Mouse (Mus musculus): ENCODE results near the gene Zfp319.
A peak's percentile ranks its signal among the peaks of the same experiment; 100 is the strongest.

The Zfp319 gene

GRCm38 (mm10) chr8:95351461-95351860 lies 19.7 kb upstream of the Zfp319 start:
- DNase-seq (ENCODE audit: low spot score in 2 of 2) = peak in 1 of 2 experiments; percentile 28

DNA sequence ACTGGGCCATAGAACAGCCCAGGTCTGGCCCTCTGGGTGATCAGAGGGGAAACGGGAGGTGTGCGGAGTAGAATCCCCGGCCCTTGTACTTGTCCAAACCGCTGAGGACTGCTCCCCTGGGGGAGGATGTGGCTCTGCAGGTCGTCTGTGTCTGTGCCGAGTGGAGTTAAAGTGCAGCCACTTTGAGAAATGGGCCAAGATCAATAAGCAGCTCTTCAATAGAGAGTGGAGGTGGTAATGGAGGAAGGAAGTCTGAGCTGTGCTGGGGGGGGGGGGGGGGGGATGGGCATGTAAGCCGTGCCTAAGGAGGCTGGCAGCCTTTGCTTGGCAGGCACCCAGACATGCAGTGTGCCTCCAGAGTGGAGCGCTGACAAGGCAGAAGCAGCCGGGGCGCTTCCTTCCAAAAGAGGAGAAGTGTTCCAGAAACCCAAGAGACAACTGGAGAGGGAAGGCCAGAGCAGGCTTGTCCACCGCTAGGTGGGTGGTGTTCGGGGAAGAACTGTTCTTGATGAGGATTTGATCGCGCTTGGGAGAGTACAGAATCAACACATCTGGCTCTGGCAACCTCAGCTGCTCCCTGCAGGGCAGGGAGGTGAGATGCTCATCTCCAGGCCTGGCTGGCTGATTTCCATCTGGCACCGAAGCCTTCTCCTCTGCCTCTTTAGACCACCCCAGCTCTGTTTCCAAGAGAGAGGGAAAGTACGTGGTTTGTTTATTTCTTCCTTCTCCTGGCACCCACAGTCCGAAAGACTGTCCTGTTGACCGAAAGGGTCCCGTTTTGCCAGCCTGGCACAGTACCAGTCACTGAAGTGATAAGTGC lies 17.3 kb upstream of the Zfp319 start:
- DNase-seq (ENCODE audit: low spot score in 2 of 2) = peak; percentile 78 to 83

- DNase-seq (ENCODE audit: low spot score in 2 of 2) = no peak
Observed at GRCm38 (mm10) chr8:95348356-95348755, 16.6 kb upstream of the Zfp319 start.

DNA sequence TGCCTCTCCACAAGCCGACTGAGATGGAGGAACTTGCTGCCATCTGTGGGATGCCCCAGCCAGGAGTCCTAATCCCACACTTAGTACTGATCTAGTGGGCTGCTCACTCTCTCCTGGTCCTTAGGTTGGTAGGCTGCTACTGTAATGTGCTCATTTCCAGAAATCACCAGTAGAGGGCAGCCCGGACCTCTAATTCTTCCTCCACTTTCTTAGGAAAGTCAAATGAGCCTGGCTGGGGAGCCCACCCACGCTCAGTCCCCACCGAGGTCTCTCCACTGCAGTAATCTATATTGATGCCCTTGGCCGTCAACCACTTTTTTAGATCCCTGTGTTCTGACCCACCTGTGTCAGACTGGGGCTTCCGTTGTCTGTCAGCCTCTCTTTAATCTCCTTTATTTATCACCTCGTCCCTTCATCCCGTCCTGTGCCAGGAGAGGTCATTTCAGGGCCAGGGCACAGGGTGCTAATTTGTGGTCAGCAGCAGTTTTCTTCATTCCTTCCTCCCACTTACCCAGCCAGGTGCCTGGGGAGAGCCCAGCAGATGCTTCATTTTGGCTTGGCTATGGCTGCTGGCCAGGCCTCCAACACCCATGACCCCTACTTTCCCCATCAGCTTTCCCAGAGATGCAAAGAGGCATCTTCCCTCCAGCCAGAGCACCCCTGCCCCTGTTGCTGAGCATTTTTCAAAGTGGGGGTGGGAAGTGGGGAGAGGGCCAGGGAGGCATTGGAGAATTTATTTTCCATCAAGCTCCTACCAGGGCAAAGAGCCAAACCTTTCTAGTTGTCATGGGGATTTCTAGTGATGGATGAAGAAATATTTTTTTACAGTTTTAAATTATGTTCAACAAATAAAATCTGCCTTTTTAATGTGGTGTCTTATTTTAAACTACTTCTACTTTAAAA lies 15.1 kb upstream of the Zfp319 start:
- peak; percentile 84 to 87 for DNase-seq (ENCODE audit: low spot score in 2 of 2)

GRCm38 (mm10) chr8:95344668-95345067 lies 12.9 kb upstream of the Zfp319 start:
- DNase-seq (ENCODE audit: low spot score in 2 of 2) = no peak

GRCm38 (mm10) chr8:95341721-95342120 lies 10.0 kb upstream of the Zfp319 start:
- no peak for DNase-seq (ENCODE audit: low spot score in 2 of 2)

DNA sequence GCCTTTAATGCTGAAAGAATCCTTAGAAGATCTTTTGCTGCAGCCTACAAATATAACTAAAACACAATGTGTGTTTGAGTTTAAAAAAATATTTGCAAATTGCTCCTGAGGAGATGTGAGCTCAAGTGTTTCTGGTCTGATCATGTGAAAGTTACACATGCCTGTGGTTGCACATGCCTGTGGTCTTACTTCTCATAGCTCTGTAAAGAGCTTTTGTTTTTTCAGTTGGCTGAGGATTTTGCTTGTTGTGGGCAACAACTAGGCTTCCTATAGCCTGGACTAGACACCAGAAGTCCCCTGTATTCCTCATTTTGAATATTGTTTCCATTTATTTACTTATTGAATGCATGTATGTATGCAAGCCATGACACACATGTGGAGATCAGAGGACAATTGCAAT lies 4.6 kb upstream of the Zfp319 start:
- no peak for DNase-seq (ENCODE audit: low spot score in 2 of 2)

- no peak for DNase-seq (ENCODE audit: low spot score in 2 of 2)
Observed at GRCm38 (mm10) chr8:95335706-95336105, 4.0 kb upstream of the Zfp319 start.

DNA sequence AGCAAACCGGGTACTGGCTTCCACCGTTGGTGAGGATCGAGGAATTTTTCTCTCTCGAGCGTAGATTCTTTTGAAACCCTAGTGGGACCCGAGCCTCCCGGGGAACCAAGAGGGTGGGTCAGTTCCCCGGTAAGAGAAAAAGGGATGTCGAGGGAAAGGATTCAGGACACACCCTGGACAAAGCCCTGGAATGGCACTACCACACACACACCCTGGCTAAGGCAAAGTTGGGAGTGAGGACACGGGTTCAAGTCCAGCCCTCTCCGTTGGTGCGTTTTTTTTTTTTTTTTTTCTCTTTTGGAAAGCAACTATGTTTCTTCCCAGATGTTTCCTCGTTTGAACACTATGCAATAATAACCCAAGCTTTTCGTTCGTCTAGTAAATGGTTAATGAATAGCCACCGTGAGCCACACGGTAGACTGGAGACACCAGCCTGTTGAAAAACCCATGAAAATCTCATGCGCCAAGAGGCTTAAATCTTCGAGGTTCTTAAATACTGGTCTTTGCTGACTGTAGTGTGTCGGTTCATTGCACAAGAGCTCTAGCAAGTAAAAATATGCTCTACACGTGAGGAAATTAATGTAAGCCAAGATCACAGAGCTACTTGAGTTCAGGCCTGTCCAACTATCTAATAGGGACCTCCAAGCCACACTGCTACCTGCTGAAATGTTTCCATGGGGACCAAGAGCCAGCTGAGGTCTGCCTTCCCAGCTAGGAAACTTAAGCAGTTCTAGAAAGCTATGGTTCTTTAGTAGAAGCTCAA lies 868 bp upstream of the Zfp319 start:
- no peak for DNase-seq (ENCODE audit: low spot score in 2 of 2)

- DNase-seq (ENCODE audit: low spot score in 2 of 2) = no peak
Observed at GRCm38 (mm10) chr8:95331156-95331719, 512 bp downstream of the Zfp319 start.

- no peak for DNase-seq (ENCODE audit: low spot score in 2 of 2)
Observed at GRCm38 (mm10) chr8:95330367-95330766, 1.4 kb downstream of the Zfp319 start.

DNA sequence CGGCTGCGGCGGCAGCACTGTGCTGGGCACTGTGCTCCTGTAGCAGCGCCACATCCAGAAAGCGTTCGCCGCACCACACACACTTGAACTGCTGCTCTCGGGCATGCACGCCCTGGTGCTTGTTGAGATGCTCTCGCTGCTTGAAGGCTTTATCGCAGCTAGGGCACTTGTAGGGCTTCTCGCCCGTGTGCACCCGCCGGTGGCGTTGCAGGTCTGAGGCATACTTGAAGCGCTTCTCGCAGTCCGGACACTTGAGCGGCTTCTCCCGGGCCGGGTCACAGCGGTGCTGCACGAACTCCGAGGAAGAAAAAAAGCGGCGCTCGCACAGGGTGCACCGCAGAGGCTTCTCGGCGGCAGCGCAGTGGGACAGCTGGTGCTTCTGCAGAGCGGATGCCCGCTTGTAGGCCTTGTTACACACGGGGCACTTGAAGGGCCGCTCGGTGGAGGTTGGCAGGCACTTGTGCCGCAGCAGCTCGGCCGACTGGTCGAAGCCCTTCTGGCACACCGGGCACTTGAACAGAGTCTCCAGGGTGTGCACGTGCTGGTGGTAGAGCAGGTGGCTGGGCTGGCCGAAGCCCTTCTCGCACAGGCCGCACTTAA lies 3.8 kb downstream of the Zfp319 start:
- DNase-seq (ENCODE audit: low spot score in 2 of 2) = no peak

DNA sequence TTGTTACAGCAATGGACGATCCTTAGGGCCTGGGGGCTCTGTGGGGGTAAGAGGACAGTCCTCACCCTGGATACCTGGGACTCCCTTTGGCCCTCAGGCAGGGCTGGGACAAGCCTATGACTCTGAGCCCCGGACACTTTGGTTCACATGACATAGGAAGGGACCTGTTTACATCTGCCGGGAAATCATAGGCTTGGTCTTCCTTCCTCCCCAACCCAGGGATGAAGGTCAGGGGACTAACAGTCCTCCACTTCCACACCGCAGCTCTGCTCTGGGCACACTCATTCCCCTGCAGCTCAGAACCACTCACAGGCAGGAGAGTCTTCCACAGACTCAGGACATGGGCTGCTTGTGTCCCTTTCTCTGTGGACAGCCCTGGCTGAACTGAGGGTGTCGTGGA lies 4.9 kb downstream of the Zfp319 start:
- DNase-seq (ENCODE audit: low spot score in 2 of 2) = no peak

GRCm38 (mm10) chr8:95324646-95325045 lies 7.1 kb downstream of the Zfp319 start:
- DNase-seq (ENCODE audit: low spot score in 2 of 2) = no peak

GRCm38 (mm10) chr8:95323201-95323600 lies 8.5 kb downstream of the Zfp319 start:
- DNase-seq (ENCODE audit: low spot score in 2 of 2) = no peak

DNA sequence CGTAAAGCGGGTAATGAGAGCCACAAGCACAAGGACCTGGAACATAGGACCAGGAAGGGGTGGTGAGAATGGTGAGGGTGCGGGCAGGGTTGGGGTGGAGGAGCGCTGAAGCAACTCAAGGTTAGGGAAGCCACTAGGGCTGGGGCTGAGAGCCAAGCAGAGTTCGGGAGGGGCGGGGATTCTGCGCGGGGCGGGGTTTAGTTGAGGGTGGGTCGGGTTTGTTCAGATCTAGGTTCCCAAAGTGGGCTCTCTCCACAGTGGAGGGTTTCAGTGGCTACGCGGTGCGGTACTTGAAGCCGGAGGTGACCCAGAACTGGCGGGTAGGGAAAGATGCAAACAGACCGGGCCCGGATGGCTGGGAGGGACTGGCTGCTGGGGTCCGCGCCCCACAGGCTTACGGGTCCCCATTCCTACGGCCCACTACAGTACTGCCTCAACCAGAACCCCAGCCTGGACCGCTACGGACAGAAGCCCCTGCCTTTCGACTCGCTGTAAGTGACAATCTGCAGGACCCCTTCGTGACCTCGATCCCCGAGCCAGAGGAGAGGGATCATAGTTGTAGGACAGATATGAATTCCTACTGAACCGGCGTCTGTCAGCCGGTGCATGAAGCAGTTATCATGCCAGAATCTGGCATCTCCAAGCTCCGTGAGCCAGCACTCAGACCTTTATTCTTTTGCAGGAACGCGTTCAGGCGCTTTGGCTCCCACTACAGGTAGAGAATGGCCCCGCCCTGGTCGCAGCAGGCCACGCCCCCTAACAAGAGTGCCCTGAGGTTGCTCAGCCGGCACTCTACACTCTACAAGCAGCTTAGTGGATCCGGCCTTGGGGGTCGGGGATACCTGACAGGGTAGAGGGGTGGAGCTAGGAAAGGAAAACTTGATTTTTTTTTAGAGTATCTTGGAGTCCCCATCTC lies 11.3 kb downstream of the Zfp319 start:
- peak; percentile 24 to 36 for DNase-seq (ENCODE audit: low spot score in 2 of 2)

DNA sequence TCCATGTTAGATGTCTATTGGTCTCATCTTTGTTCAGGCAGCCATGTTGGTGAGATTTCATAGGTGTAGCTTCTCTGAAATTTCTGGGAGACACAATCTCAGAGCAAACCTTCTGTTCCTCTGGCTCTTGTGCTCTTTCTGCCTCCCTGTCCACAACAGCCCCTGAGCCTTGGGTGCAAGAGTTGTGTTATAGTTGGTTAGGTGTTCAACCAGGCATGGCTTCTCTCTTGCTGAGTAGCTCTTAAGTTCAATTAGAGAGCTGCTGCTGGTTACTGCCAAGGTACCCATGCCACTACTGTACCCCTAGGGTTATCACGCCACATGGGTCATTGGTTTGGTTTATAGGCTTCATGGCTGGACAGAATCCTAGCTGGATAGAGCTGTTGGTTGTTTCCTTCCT lies 16.4 kb downstream of the Zfp319 start:
- DNase-seq (ENCODE audit: low spot score in 2 of 2) = no peak

GRCm38 (mm10) chr8:95314707-95315106 lies 17.0 kb downstream of the Zfp319 start:
- DNase-seq (ENCODE audit: low spot score in 2 of 2) = no peak

- no peak for DNase-seq (ENCODE audit: low spot score in 2 of 2)
Observed at GRCm38 (mm10) chr8:95313857-95314256, 17.9 kb downstream of the Zfp319 start.

GRCm38 (mm10) chr8:95312836-95313235 lies 18.9 kb downstream of the Zfp319 start:
- no peak for DNase-seq (ENCODE audit: low spot score in 2 of 2)
